Mouse (Mus musculus) neural tube, embryonic 13.5 days (tissue): ENCODE measurements around the gene Gpr31b. TPM values are rescaled to one million over a fixed set of nuclear protein-coding genes. Genes with fewer than 3 reads are reported as not detected.
"Not testable (repeated sequence)": the region's sequence is repeated elsewhere in the genome, so short reads cannot be mapped to it uniquely, and the experiment has no call there.

Experiments
- ATAC-seq: fragments of 200-750 bp; cut with Nextera tagmentation; 2 replicates; pipeline ENCODE4 v1.8.0; 2017; ENCODE audit warnings: low read depth, mild to moderate bottlenecking, moderate TSS enrichment, moderate library complexity
- H3K27ac ChIP-seq: fragments of 300-500 bp; sonication (generic); replicated peaks from 2 replicates; pipeline ENCODE4 v1.5.1; 2015; ENCODE audit warnings: moderate library complexity, mild to moderate bottlenecking, inconsistent platforms
- H3K27me3 ChIP-seq: fragments of 300-500 bp; sonication (generic); 2 replicates; pipeline ENCODE4 v1.6.1; 2015; ENCODE audit warnings: mild to moderate bottlenecking, inconsistent platforms
- H3K36me3 ChIP-seq: fragments of 300-500 bp; sonication (generic); 2 replicates; pipeline ENCODE4 v1.6.1; 2015; ENCODE audit warnings: mild to moderate bottlenecking, inconsistent platforms
- H3K4me1 ChIP-seq: fragments of 300-500 bp; sonication (generic); replicated peaks from 2 replicates; pipeline ENCODE4 v1.6.1; 2015; ENCODE audit warnings: inconsistent platforms
- H3K4me2 ChIP-seq: fragments of 300-500 bp; sonication (generic); 2 replicates; pipeline ENCODE4 v1.6.1; 2015; ENCODE audit warnings: inconsistent platforms, mild to moderate bottlenecking, moderate library complexity
- H3K4me3 ChIP-seq: fragments of 300-500 bp; sonication (generic); 2 replicates; pipeline ENCODE4 v1.5.1; 2015; ENCODE audit warnings: mild to moderate bottlenecking, inconsistent platforms
- H3K9ac ChIP-seq: fragments of 300-500 bp; sonication (generic); 2 replicates; pipeline ENCODE4 v1.6.1; 2015; ENCODE audit warnings: moderate library complexity, mild to moderate bottlenecking, inconsistent platforms
- H3K9me3 ChIP-seq: fragments of 300-500 bp; sonication (generic); 2 replicates; pipeline ENCODE4 v1.6.1; 2016; ENCODE audit warnings: inconsistent platforms
- WGBS: fragments of 180-500 bp; shearing (Covaris S2); methylation state at CpG from one replicate; pipeline ENCODE4 v1.1.7; 2015; 5-methylcytosine and 5-hydroxymethylcytosine counted together
- polyA plus RNA-seq: library from polyadenylated mRNA; unstranded; fragments of >200 nt; fragmentation: Nextera tagmentation; extraction: Ambion mirVana; gene quantifications from 2 replicates; pipeline ENCODE4 v1.2.1, GENCODE M21; 2015

The Gpr31b gene
- not detected in 2 replicates for polyA plus RNA-seq

- H3K4me3 ChIP-seq, H3K4me2 ChIP-seq, H3K4me1 ChIP-seq, ATAC-seq, H3K9ac ChIP-seq, H3K9me3 ChIP-seq, H3K36me3 ChIP-seq, H3K27me3 ChIP-seq, H3K27ac ChIP-seq: not testable (repeated sequence)
- 95% methylated on average over 2 of the region's 8 CpGs for whole genome bisulfite sequencing
Observed at GRCm38 (mm10) chr17:13052124-13052813, at the start of gene Gpr31b. Gene Gpr31b, minus strand, starts transcription at chr17:13052296.

- not testable (repeated sequence) for H3K4me2 ChIP-seq, H3K9me3 ChIP-seq, H3K36me3 ChIP-seq, H3K27ac ChIP-seq, H3K4me1 ChIP-seq, H3K9ac ChIP-seq, ATAC-seq, H3K4me3 ChIP-seq, H3K27me3 ChIP-seq
- 83% methylated on average over 1 of the region's 4 CpGs for WGBS
Observed at GRCm38 (mm10) chr17:13092960-13093359, 40.9 kb upstream of the Gpr31b start.

- not testable (repeated sequence) for H3K36me3 ChIP-seq, H3K27ac ChIP-seq, H3K4me3 ChIP-seq, ATAC-seq, H3K9ac ChIP-seq, H3K27me3 ChIP-seq, H3K4me1 ChIP-seq, H3K4me2 ChIP-seq, H3K9me3 ChIP-seq
- WGBS: 63% methylated on average over 5 of the region's 8 CpGs
Observed at GRCm38 (mm10) chr17:13092100-13092764, 40.1 kb upstream of the Gpr31b start.

- not testable (repeated sequence) for H3K4me1 ChIP-seq, H3K9ac ChIP-seq, H3K27me3 ChIP-seq, H3K9me3 ChIP-seq, H3K27ac ChIP-seq, H3K4me2 ChIP-seq, ATAC-seq, H3K36me3 ChIP-seq, H3K4me3 ChIP-seq
- no CpG with 5 or more reads among the region's 1 CpGs for WGBS
Observed at GRCm38 (mm10) chr17:13091510-13091909, 39.4 kb upstream of the Gpr31b start.

- ATAC-seq, H3K36me3 ChIP-seq, H3K27me3 ChIP-seq, H3K4me2 ChIP-seq, H3K9me3 ChIP-seq, H3K27ac ChIP-seq, H3K4me1 ChIP-seq, H3K9ac ChIP-seq, H3K4me3 ChIP-seq: not testable (repeated sequence)
- WGBS: 64% methylated on average over 4 of the region's 5 CpGs
Observed at GRCm38 (mm10) chr17:13069227-13069626, 17.1 kb upstream of the Gpr31b start.

- not testable (repeated sequence) for H3K9ac ChIP-seq, ATAC-seq, H3K27me3 ChIP-seq, H3K36me3 ChIP-seq, H3K9me3 ChIP-seq, H3K27ac ChIP-seq, H3K4me1 ChIP-seq, H3K4me3 ChIP-seq, H3K4me2 ChIP-seq
- 63% methylated on average over 1 of the region's 4 CpGs for WGBS
Observed at GRCm38 (mm10) chr17:13067864-13068385, 15.8 kb upstream of the Gpr31b start.

- not testable (repeated sequence) for H3K27ac ChIP-seq, H3K4me3 ChIP-seq, ATAC-seq, H3K4me2 ChIP-seq, H3K36me3 ChIP-seq, H3K27me3 ChIP-seq, H3K9ac ChIP-seq, H3K9me3 ChIP-seq, H3K4me1 ChIP-seq
- 85% methylated on average over 7 of the region's 7 CpGs for whole genome bisulfite sequencing
Observed at GRCm38 (mm10) chr17:13062882-13063281, 10.8 kb upstream of the Gpr31b start.

- H3K4me3 ChIP-seq, H3K4me2 ChIP-seq, H3K27me3 ChIP-seq, H3K9me3 ChIP-seq, ATAC-seq, H3K27ac ChIP-seq, H3K36me3 ChIP-seq, H3K4me1 ChIP-seq, H3K9ac ChIP-seq: not testable (repeated sequence)
- WGBS: 97% methylated on average over 4 of the region's 4 CpGs
Observed at GRCm38 (mm10) chr17:13060804-13061203, 8.7 kb upstream of the Gpr31b start, which contains the start of gene Tcp10b. Gene Tcp10b, plus strand, starts transcription at chr17:13061104.

- not testable (repeated sequence) for H3K4me1 ChIP-seq, H3K9ac ChIP-seq, H3K36me3 ChIP-seq, H3K27me3 ChIP-seq, H3K4me2 ChIP-seq, H3K9me3 ChIP-seq, H3K4me3 ChIP-seq, H3K27ac ChIP-seq
- WGBS: 2% methylated on average over 3 of the region's 4 CpGs
- ATAC-seq: peak; percentile 90
Observed at GRCm38 (mm10) chr17:13043846-13044673, 8.0 kb downstream of the Gpr31b start.

- ATAC-seq: not testable (repeated sequence)
Observed at GRCm38 (mm10) chr17:13036627-13037192, 15.4 kb downstream of the Gpr31b start.

GRCm38 (mm10) chr17:13013316-13013715, 38.8 kb downstream of the Gpr31b start:
- WGBS: 85% methylated on average over 3 of the region's 3 CpGs

More at GRCm38 (mm10) chr17:13036627-13037192, 15.4 kb downstream of the Gpr31b start:
- H3K9ac ChIP-seq, H3K27ac ChIP-seq, H3K9me3 ChIP-seq, H3K4me3 ChIP-seq, H3K36me3 ChIP-seq, H3K4me2 ChIP-seq, H3K4me1 ChIP-seq, H3K27me3 ChIP-seq: not testable (repeated sequence)
- WGBS: 84% methylated on average over 4 of the region's 12 CpGs

GRCm38 (mm10) chr17:13009887-13010286, 42.2 kb downstream of the Gpr31b start:
- H3K4me2 ChIP-seq: no peak overlapping the region

More at GRCm38 (mm10) chr17:13013316-13013715, 38.8 kb downstream of the Gpr31b start:
- ATAC-seq: no peak
- peaks cover 60% of the 10 kb centered on the region for H3K36me3 ChIP-seq
- H3K27ac ChIP-seq: no peak overlapping the region
- no peak overlapping the region for H3K9ac ChIP-seq
- H3K9me3 ChIP-seq: no peaks in the 10 kb centered on the region
- H3K27me3 ChIP-seq: no peaks in the 10 kb centered on the region
- no peak overlapping the region for H3K4me3 ChIP-seq
- H3K4me2 ChIP-seq: no peak overlapping the region
- peaks cover 15% of the 10 kb centered on the region for H3K4me1 ChIP-seq

More at GRCm38 (mm10) chr17:13009887-13010286, 42.2 kb downstream of the Gpr31b start:
- Histone ChIP-seq H3K9ac (no peak overlapping the region), H3K27me3 (no peaks in the 10 kb centered on the region), H3K9me3 (no peaks in the 10 kb centered on the region), H3K4me3 (no peak overlapping the region), H3K36me3 (peaks cover 45% of the 10 kb centered on the region), H3K4me1 (peaks cover 20% of the 10 kb centered on the region), H3K27ac (no peak overlapping the region)
- WGBS: 51% methylated on average over 3 of the region's 3 CpGs
- ATAC-seq: no peak
